9 mouse cellular contexts compared by ENCODE assay signal in genomic region chr11:100822365-100822764, GRCm38 (mm10). TPM values are rescaled to one million over a fixed set of nuclear protein-coding genes. Genes with fewer than 3 reads are reported as not detected.
DNase-seq lines count a peak whose midpoint lies in the region; ATAC-seq and TF ChIP-seq lines count a peak whose summit lies in the region.
"Had no signal": no experiment of that assay in that cellular context is flagged by ENCODE, and none has a peak within 500 bp of the region (broad histone marks: within the 10 kb centered on the region; RNA-seq: fewer than 3 reads in every experiment).

No protein-coding gene starts in this region.

- peak overlapping the region; percentile 32; the same call in 1 of the 2 replicates for H3K27ac ChIP-seq in layer of hippocampus, adult 2 months
- H3K27ac ChIP-seq in heart, embryonic 11.5 days (ENCODE audit: low read depth, low read length), result peak overlapping the region; percentile 70
- H3K27ac ChIP-seq in macrophage, result peak overlapping the region; percentile 80

- 60% methylated on average over 12 of the region's 12 CpGs for whole genome bisulfite sequencing in heart, embryonic 11.5 days (ENCODE audit: insufficient replicate concordance)
- 1% methylated on average over 12 of the region's 12 CpGs for WGBS in macrophage (ENCODE audit: missing documents)

- H3K27me3 ChIP-seq in heart, embryonic 11.5 days (ENCODE audit: control insufficient read depth, insufficient read depth, low read length), result no peaks in the 10 kb centered on the region

- H3K4me2 ChIP-seq in heart, embryonic 11.5 days, result peak overlapping the region; percentile 39

- peak overlapping the region; percentile 23; the same call in 1 of the 2 replicates for H3K4me3 ChIP-seq in layer of hippocampus, adult 2 months
- H3K4me3 ChIP-seq in heart, embryonic 11.5 days (ENCODE audit: low read depth, low read length), result no peak overlapping the region
- peak overlapping the region; percentile 47 for H3K4me3 ChIP-seq in macrophage (ENCODE audit: inconsistent target)

- peak overlapping the region; percentile 36; the same call in 1 of the 2 replicates for H3K9ac ChIP-seq in heart, embryonic 11.5 days (ENCODE audit: low read depth, low read length)

- H3K9me3 ChIP-seq in heart, embryonic 11.5 days (replicated peaks; ENCODE audit: control insufficient read depth, low read length), result no peaks in the 10 kb centered on the region
- H3K9me3 ChIP-seq: G1E had no signal

- H3K79me2 ChIP-seq in macrophage (ENCODE audit: inconsistent target), result peaks cover 100% of the 10 kb centered on the region

- H3K36me3 ChIP-seq in heart, embryonic 11.5 days (ENCODE audit: control insufficient read depth, insufficient read depth, low read length), result no peaks in the 10 kb centered on the region
- H3K36me3 ChIP-seq in macrophage (ENCODE audit: inconsistent target), result no peaks in the 10 kb centered on the region

- no peak for ATAC-seq in heart, embryonic 11.5 days (replicated peaks; ENCODE audit: insufficient number of reproducible peaks, low FRiP score, low TSS enrichment)

- no peak for DNase-seq in layer of hippocampus, adult 2 months (ENCODE audit: low spot score in 2 of 2)
- no peak for DNase-seq in layer of hippocampus, postnatal 25 days (ENCODE audit: extremely low spot score in 1 of 2, low spot score in 1 of 2)
- DNase-seq in kidney, postnatal 14 days, result peak; percentile 67
- peak; percentile 72 for DNase-seq in thymus, postnatal 25 days
- no peak for DNase-seq in ovary, postnatal 10 days (ENCODE audit: low spot score)
- DNase-seq in layer of hippocampus, postnatal 10 days (ENCODE audit: low spot score in 2 of 2), result no peak

- TF ChIP-seq CTCF in layer of hippocampus, adult 2 months (conservative IDR thresholded peaks at IDR 0.05), result no peak

- H3K4me1 ChIP-seq in heart, embryonic 11.5 days (ENCODE audit: control insufficient read depth, insufficient read depth, low read length), result peaks cover 39% of the 10 kb centered on the region

RNA-seq across cellular contexts. Expression of gene Stat5b, which starts 28.2 kb away (rescaled TPM):
- 10 to 100 TPM; 11.6 to 13.8 TPM for total RNA-seq in layer of hippocampus, adult 2 months (2021)
- 10 to 100 TPM; 11.5 to 11.7 TPM for total RNA-seq in layer of hippocampus, postnatal 25 days (2021)
- 26.4 and 32.0 TPM in 2 replicates for polyA plus RNA-seq in heart, embryonic 11.5 days (2014; fragmentation: Nextera tagmentation; extraction: Ambion mirVana)
- total RNA-seq in macrophage (2018; cell fraction: chromatin; rRNA removed), result 100 to 1,000 TPM in 1 of 26 experiments, 10 to 100 TPM in 23, 1 to 10 TPM in 2; 8.0 to 116 (median 45.6) TPM
- total RNA-seq in macrophage (2018; cell fraction: cytosol; rRNA removed), result 10 to 100 TPM; 22.3 to 36.6 (median 31.5) TPM
- total RNA-seq in macrophage (2018; cell fraction: nucleus; rRNA removed), result 100 to 1,000 TPM in 1 of 26 experiments, 10 to 100 TPM in 25; 16.1 to 112 (median 42.3) TPM
- polyA plus RNA-seq in macrophage (2018), result 16.7 to 27.2 TPM (median 18.9 TPM) in 3 replicates
- total RNA-seq in layer of hippocampus, postnatal 10 days (2021), result 10 to 100 TPM; 12.2 to 13.0 TPM

RNA-seq across cellular contexts. Expression of gene Stat5a, which starts 36.8 kb away (rescaled TPM):
- total RNA-seq in layer of hippocampus, adult 2 months (2021), result 1 to 10 TPM; 1.7 to 2.0 TPM
- 1 to 10 TPM; 1.1 to 1.7 TPM for total RNA-seq in layer of hippocampus, postnatal 25 days (2021)
- 5.6 and 5.9 TPM in 2 replicates for polyA plus RNA-seq in heart, embryonic 11.5 days (2014; fragmentation: Nextera tagmentation; extraction: Ambion mirVana)
- 1,000 to 10,000 TPM in 2 of 26 experiments, 100 to 1,000 TPM in 7, 10 to 100 TPM in 17; 28.9 to 1,361 (median 47.6) TPM for total RNA-seq in macrophage (2018; cell fraction: chromatin; rRNA removed)
- 100 to 1,000 TPM in 1 of 26 experiments, 10 to 100 TPM in 25; 12.5 to 173 (median 17.3) TPM for total RNA-seq in macrophage (2018; cell fraction: cytosol; rRNA removed)
- total RNA-seq in macrophage (2018; cell fraction: nucleus; rRNA removed), result 1,000 to 10,000 TPM in 1 of 26 experiments, 100 to 1,000 TPM in 6, 10 to 100 TPM in 19; 14.8 to 1,212 (median 34.7) TPM
- polyA plus RNA-seq in macrophage (2018), result 10.0 to 16.3 TPM (median 11.7 TPM) in 3 replicates
- total RNA-seq in layer of hippocampus, postnatal 10 days (2021), result 1 to 10 TPM; 2.4 to 3.9 TPM

RNA-seq across cellular contexts. Expression of gene Ghdc, which starts 51.6 kb away (rescaled TPM):
- total RNA-seq in layer of hippocampus, adult 2 months (2021), result 1 to 10 TPM; 4.3 to 5.2 TPM
- total RNA-seq in layer of hippocampus, postnatal 25 days (2021), result 1 to 10 TPM; 5.2 to 6.8 TPM
- polyA plus RNA-seq in heart, embryonic 11.5 days (2014; fragmentation: Nextera tagmentation; extraction: Ambion mirVana), result 3.8 and 5.3 TPM in 2 replicates
- 10 to 100 TPM in 11 of 26 experiments, 1 to 10 TPM in 15; 3.3 to 17.7 (median 9.5) TPM for total RNA-seq in macrophage (2018; cell fraction: chromatin; rRNA removed)
- 10 to 100 TPM in 23 of 26 experiments, 1 to 10 TPM in 3; 8.5 to 21.4 (median 15.2) TPM for total RNA-seq in macrophage (2018; cell fraction: cytosol; rRNA removed)
- 10 to 100 TPM in 25 of 26 experiments, 1 to 10 TPM in 1; 9.6 to 23.7 (median 13.5) TPM for total RNA-seq in macrophage (2018; cell fraction: nucleus; rRNA removed)
- polyA plus RNA-seq in macrophage (2018), result 11.6 to 15.9 TPM (median 14.3 TPM) in 3 replicates
- 1 to 10 TPM; 5.5 to 7.2 TPM for total RNA-seq in layer of hippocampus, postnatal 10 days (2021)

RNA-seq across cellular contexts. Expression of gene Hcrt, which starts 59.6 kb away (rescaled TPM):
- total RNA-seq in layer of hippocampus, adult 2 months (2021), result not detected
- not detected for total RNA-seq in layer of hippocampus, postnatal 25 days (2021)
- not detected in 2 replicates for polyA plus RNA-seq in heart, embryonic 11.5 days (2014; fragmentation: Nextera tagmentation; extraction: Ambion mirVana)
- total RNA-seq in macrophage (2018; cell fraction: chromatin; rRNA removed), result not detected
- total RNA-seq in macrophage (2018; cell fraction: cytosol; rRNA removed), result not detected
- total RNA-seq in macrophage (2018; cell fraction: nucleus; rRNA removed), result not detected
- polyA plus RNA-seq in macrophage (2018), result not detected in 3 replicates
- total RNA-seq in layer of hippocampus, postnatal 10 days (2021), result under 1 TPM in 1 of 2 experiments, not detected in 1; 0.62 TPM
- total RNA-seq: G1E had no signal
- polyA plus RNA-seq: G1E had no signal

Comparison
In these comparisons a context has a peak if more than half of its experiments do, and no peak if none do; other contexts are left out.
1. DNase-seq: peak in kidney, postnatal 14 days (single experiment) and thymus, postnatal 25 days (single experiment); none in layer of hippocampus, adult 2 months (0 of 2), layer of hippocampus, postnatal 25 days (0 of 2), ovary, postnatal 10 days (single experiment) and layer of hippocampus, postnatal 10 days (0 of 2).
2. Peak in every context shown above with its lines, with median percentiles within 50 percentile points of each other: H3K27ac ChIP-seq.